Mouse (Mus musculus) lung, postnatal 0 days (tissue): ENCODE measurements at regions not wholly inside any gene's neighbourhood (a gene's known extent, or its start where the extent isn't known, plus 50 kb on each side); places are given as distances from the start of the nearest gene placed in this dataset.

Source experiments
- CTCF ChIP-seq: IDR thresholded peaks from 2 replicates; pipeline ENCODE4 v1.5.1; 2016; ENCODE audit warnings: antibody characterized with exemption, mild to moderate bottlenecking
- EP300 ChIP-seq: IDR thresholded peaks from 2 replicates; pipeline ENCODE4 v1.6.1; 2016; ENCODE audit warnings: antibody characterized with exemption, mild to moderate bottlenecking, control low read depth

DNA sequence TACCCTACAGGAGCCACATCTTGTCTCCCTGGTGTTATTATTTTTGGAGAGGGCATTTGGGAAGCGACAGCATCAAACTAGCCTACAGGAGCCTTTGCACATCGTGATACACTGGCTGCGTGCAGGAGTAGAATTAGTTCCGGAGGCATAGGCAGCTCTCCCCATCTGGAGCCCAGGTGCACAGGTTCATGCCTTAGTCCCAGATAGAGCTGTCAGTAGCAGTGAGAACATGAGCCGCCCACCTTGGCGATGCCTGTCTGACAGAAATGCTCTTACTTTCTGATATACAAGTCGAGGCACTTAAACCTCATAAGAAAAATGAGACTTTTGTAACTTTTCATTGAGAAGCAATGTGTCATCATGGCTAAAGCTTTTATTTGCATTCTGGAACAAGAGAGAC, 97.6 kb upstream of the Rmdn2 start:
- TF ChIP-seq EP300 (no peak), CTCF (no peak)
